Mouse (Mus musculus) erythroblast, embryonic 14.5 days (primary cell): ENCODE results near the gene Rab6b. TPM values are rescaled to one million over a fixed set of nuclear protein-coding genes. Genes with fewer than 3 reads are reported as not detected.

Source experiments
- H3K27me3 ChIP-seq: 2 replicates; pipeline ENCODE4 v1.6.1; 2012; ENCODE audit warnings: inconsistent platforms; ENCODE audit not compliant: control insufficient read depth
- H3K36me3 ChIP-seq: 2 replicates; pipeline ENCODE4 v1.6.1; 2012; ENCODE audit warnings: mild to moderate bottlenecking, inconsistent platforms; ENCODE audit not compliant: control insufficient read depth
- H3K4me1 ChIP-seq: 2 replicates; pipeline ENCODE4 v1.6.1; 2012; ENCODE audit warnings: inconsistent platforms; ENCODE audit not compliant: control insufficient read depth
- H3K4me3 ChIP-seq: replicated peaks from 2 replicates; pipeline ENCODE3; 2012; ENCODE audit warnings: moderate library complexity, mild to moderate bottlenecking, inconsistent platforms
- H3K9me3 ChIP-seq: 2 replicates; pipeline ENCODE4 v1.6.1; 2012; ENCODE audit warnings: low read length, inconsistent platforms, mixed read lengths; ENCODE audit not compliant: control insufficient read depth
- GATA1 ChIP-seq: IDR thresholded peaks from 2 replicates; pipeline ENCODE4 v1.6.1; 2012; ENCODE audit warnings: low read length, inconsistent platforms, mixed read lengths
- TAL1 ChIP-seq: IDR thresholded peaks from 3 replicates; pipeline ENCODE4 v1.6.1; 2012; ENCODE audit warnings: low read length, inconsistent platforms, mixed read lengths
- polyA plus RNA-seq: library from polyadenylated mRNA; stranded (reverse); fragments of >175 nt; gene quantifications from 2 replicates; pipeline ENCODE4 v1.2.3, GENCODE M21; 2012

Gene Rab6b
- not detected in 2 replicates for polyA plus RNA-seq

GRCm38 (mm10) chr9:103111621-103112470 is at the start of gene Rab6b:
Gene Rab6b (plus strand): TSS chr9:103111787.
- peak within 1 kb of the TSS; percentile 24 for H3K4me3 ChIP-seq
- no peaks in the 10 kb centered on the region for H3K4me1 ChIP-seq
- no peaks in the 10 kb centered on the region for H3K36me3 ChIP-seq
- H3K9me3 ChIP-seq: no peaks in the 10 kb centered on the region
- TF ChIP-seq GATA1 (no peak), TAL1 (no peak)
- peaks cover 50% of the 10 kb centered on the region for H3K27me3 ChIP-seq

GRCm38 (mm10) chr9:103063591-103063990 is 48.0 kb upstream of the Rab6b start:
- H3K27me3 ChIP-seq: no peaks in the 10 kb centered on the region
- H3K4me3 ChIP-seq: no peak overlapping the region
- H3K4me1 ChIP-seq: no peaks in the 10 kb centered on the region
- TF ChIP-seq TAL1: no peak
- TF ChIP-seq GATA1: no peak
- H3K36me3 ChIP-seq: no peaks in the 10 kb centered on the region
- no peaks in the 10 kb centered on the region for H3K9me3 ChIP-seq

GRCm38 (mm10) chr9:103066845-103067244 is 44.7 kb upstream of the Rab6b start:
- TF ChIP-seq TAL1: no peak
- TF ChIP-seq GATA1: no peak
- Histone ChIP-seq H3K9me3 (no peaks in the 10 kb centered on the region), H3K4me3 (no peak overlapping the region), H3K27me3 (no peaks in the 10 kb centered on the region), H3K36me3 (no peaks in the 10 kb centered on the region), H3K4me1 (no peaks in the 10 kb centered on the region)

- no peaks in the 10 kb centered on the region for H3K27me3 ChIP-seq
- no peaks in the 10 kb centered on the region for H3K4me1 ChIP-seq
- no peak for TF ChIP-seq GATA1
- TF ChIP-seq TAL1: no peak
Measured at GRCm38 (mm10) chr9:103067651-103068050, 43.9 kb upstream of the Rab6b start.

GRCm38 (mm10) chr9:103068769-103069168 is 42.8 kb upstream of the Rab6b start:
- Histone ChIP-seq H3K9me3 (no peaks in the 10 kb centered on the region), H3K4me1 (no peaks in the 10 kb centered on the region), H3K27me3 (no peaks in the 10 kb centered on the region), H3K36me3 (no peaks in the 10 kb centered on the region; the same call in 1 of the 2 replicates), H3K4me3 (no peak overlapping the region)
- TF ChIP-seq TAL1 (no peak), GATA1 (no peak)

More at GRCm38 (mm10) chr9:103067651-103068050, 43.9 kb upstream of the Rab6b start:
- Histone ChIP-seq H3K36me3 (no peaks in the 10 kb centered on the region), H3K4me3 (no peak overlapping the region), H3K9me3 (no peaks in the 10 kb centered on the region)

- Histone ChIP-seq H3K27me3 (no peaks in the 10 kb centered on the region), H3K4me3 (no peak overlapping the region), H3K4me1 (no peaks in the 10 kb centered on the region), H3K9me3 (no peaks in the 10 kb centered on the region), H3K36me3 (no peaks in the 10 kb centered on the region; the same call in 1 of the 2 replicates)
- no peak for TF ChIP-seq GATA1
- no peak for TF ChIP-seq TAL1
Measured at GRCm38 (mm10) chr9:103071541-103072203, 39.9 kb upstream of the Rab6b start.

- Histone ChIP-seq H3K9me3 (no peaks in the 10 kb centered on the region), H3K27me3 (no peaks in the 10 kb centered on the region), H3K4me3 (no peak overlapping the region), H3K36me3 (no peaks in the 10 kb centered on the region; the same call in 1 of the 2 replicates), H3K4me1 (no peaks in the 10 kb centered on the region)
- TF ChIP-seq GATA1 (no peak), TAL1 (no peak)
Measured at GRCm38 (mm10) chr9:103072204-103072599, 39.4 kb upstream of the Rab6b start.

- TF ChIP-seq GATA1 (no peak), TAL1 (no peak)
- H3K27me3 ChIP-seq: no peaks in the 10 kb centered on the region
- H3K4me1 ChIP-seq: no peaks in the 10 kb centered on the region
- no peak overlapping the region for H3K4me3 ChIP-seq
- no peaks in the 10 kb centered on the region for H3K9me3 ChIP-seq
- no peaks in the 10 kb centered on the region; the same call in 1 of the 2 replicates for H3K36me3 ChIP-seq
Measured at GRCm38 (mm10) chr9:103072926-103073515, 38.6 kb upstream of the Rab6b start.

- no peaks in the 10 kb centered on the region for H3K9me3 ChIP-seq
- H3K4me1 ChIP-seq: no peaks in the 10 kb centered on the region
- no peak overlapping the region for H3K4me3 ChIP-seq
- H3K36me3 ChIP-seq: no peaks in the 10 kb centered on the region; the same call in 1 of the 2 replicates
- no peak for TF ChIP-seq TAL1
- H3K27me3 ChIP-seq: no peaks in the 10 kb centered on the region
Measured at GRCm38 (mm10) chr9:103076836-103077531, 34.6 kb upstream of the Rab6b start.
